Mouse (Mus musculus) olfactory bulb, adult 2 months (tissue): ENCODE data around the gene Ssr2.

Experiments used
- CTCF ChIP-seq: fragments of 200-500 bp; IDR thresholded peaks from 2 replicates; pipeline ENCODE4 v1.5.1; 2012; ENCODE audit warnings: low read depth, mild to moderate bottlenecking, low read length, moderate library complexity; ENCODE audit not compliant: insufficient read depth
- POLR2A ChIP-seq: fragments of 200-500 bp; IDR thresholded peaks from 2 replicates; pipeline ENCODE4 v1.6.1; 2012; ENCODE audit warnings: mild to moderate bottlenecking, low read depth, low read length, moderate library complexity; ENCODE audit not compliant: insufficient read depth

DNA sequence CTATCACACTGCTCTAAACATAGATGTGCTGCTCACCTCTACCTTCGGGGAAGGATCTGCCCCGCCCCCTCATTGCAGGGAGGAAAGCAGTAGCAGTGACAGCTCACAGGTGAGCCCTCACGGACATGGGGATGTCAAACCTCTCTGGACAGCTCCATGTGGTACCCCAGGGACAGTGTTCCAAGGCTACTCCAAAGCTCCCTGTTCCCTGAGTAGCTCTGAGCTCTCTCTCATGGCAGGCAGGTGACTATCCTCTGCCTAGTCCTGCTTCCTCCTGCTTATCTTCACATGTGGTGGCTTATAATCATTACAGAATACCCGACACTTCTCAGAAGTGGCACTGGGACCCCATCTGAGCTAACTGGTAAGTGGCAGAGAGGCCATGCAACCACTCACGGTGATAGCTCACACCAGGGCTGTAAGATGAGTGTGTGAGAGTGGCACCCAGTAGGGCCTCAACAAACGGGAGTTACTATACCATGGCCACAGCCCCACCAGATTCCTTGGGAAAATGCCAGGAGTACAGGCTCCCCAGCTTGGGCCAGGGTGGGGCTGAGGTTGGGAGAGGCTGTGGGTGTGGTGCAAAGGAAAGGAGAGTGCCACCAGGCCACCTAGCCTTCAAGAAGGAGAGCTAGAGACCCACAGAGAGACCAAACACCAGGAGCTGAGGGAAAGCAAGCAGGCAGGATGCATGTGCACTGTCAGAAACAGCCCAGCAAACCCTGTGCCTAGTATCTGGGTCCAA lies 28.8 kb upstream of the Ssr2 start:
- TF ChIP-seq CTCF (no peak), POLR2A (no peak)
